Mouse (Mus musculus): Measurements from ENCODE around the gene Hsdl2. TPM values are rescaled to one million over a fixed set of nuclear protein-coding genes. Genes with fewer than 3 reads are reported as not detected.
"Not testable (repeated sequence)": the region's sequence is repeated elsewhere in the genome, so short reads cannot be mapped to it uniquely, and the experiment has no call there.

The Hsdl2 gene
- polyA plus RNA-seq, 1 experiment from 2014 or later = 18.8 TPM

- Histone ChIP-seq H3K9ac (no peak overlapping the region), H3K27me3 (replicated peaks) (no peaks in the 10 kb centered on the region; the same call in 1 of the 2 replicates), H3K9me3 (replicated peaks) (peaks cover 4% of the 10 kb centered on the region; the same call in 1 of the 2 replicates), H3K4me3 (no peak overlapping the region), H3K27ac (no peak overlapping the region), H3K4me2 (no peak overlapping the region), H3K4me1 (peaks cover 27% of the 10 kb centered on the region), H3K36me3 (no peaks in the 10 kb centered on the region)
- ATAC-seq = no peak
- 68% methylated on average over 6 of the region's 6 CpGs for WGBS (ENCODE audit: insufficient replicate concordance)
These were observed 13.6 kb upstream of the Hsdl2 start for GRCm38 (mm10) chr4:59567576-59568260.

- Histone ChIP-seq H3K9me3 (replicated peaks) (peaks cover 4% of the 10 kb centered on the region; the same call in 1 of the 2 replicates), H3K9ac (no peak overlapping the region), H3K4me2 (peak overlapping the region; percentile 29), H3K27me3 (replicated peaks) (no peaks in the 10 kb centered on the region), H3K4me3 (no peak overlapping the region), H3K4me1 (peaks cover 32% of the 10 kb centered on the region), H3K36me3 (no peaks in the 10 kb centered on the region), H3K27ac (no peak overlapping the region)
- 2% methylated on average over 7 of the region's 7 CpGs for WGBS (ENCODE audit: insufficient replicate concordance)
- peak; percentile 40; the same call in 1 of the 2 replicates for ATAC-seq
These were observed 11.8 kb upstream of the Hsdl2 start for GRCm38 (mm10) chr4:59569538-59569937.

GRCm38 (mm10) chr4:59570519-59570918 lies 10.8 kb upstream of the Hsdl2 start:
- ATAC-seq; H3K4me3 ChIP-seq; H3K9me3 ChIP-seq (replicated peaks); H3K36me3 ChIP-seq; H3K27me3 ChIP-seq (replicated peaks); H3K9ac ChIP-seq; H3K27ac ChIP-seq; H3K4me2 ChIP-seq: not testable (repeated sequence)
- H3K4me1 ChIP-seq = peaks cover 32% of the 10 kb centered on the region
- WGBS (ENCODE audit: insufficient replicate concordance) = 84% methylated on average over 8 of the region's 8 CpGs

- H3K4me1 ChIP-seq = peaks cover 29% of the 10 kb centered on the region
- no peaks in the 10 kb centered on the region for H3K9me3 ChIP-seq (replicated peaks)
- no peak overlapping the region for H3K4me3 ChIP-seq
- peak overlapping the region; percentile 24 for H3K4me2 ChIP-seq
- no peak overlapping the region for H3K9ac ChIP-seq
- H3K36me3 ChIP-seq = no peaks in the 10 kb centered on the region
- peak overlapping the region; percentile 45 for H3K27ac ChIP-seq
- peak; percentile 82 for ATAC-seq
- 52% methylated on average over 11 of the region's 11 CpGs for WGBS (ENCODE audit: insufficient replicate concordance)
- H3K27me3 ChIP-seq (replicated peaks) = no peaks in the 10 kb centered on the region
These were observed 8.7 kb upstream of the Hsdl2 start for GRCm38 (mm10) chr4:59572521-59573118.

GRCm38 (mm10) chr4:59575184-59575958 lies 6.0 kb upstream of the Hsdl2 start:
- no peaks in the 10 kb centered on the region for H3K36me3 ChIP-seq
- no peak overlapping the region for H3K9ac ChIP-seq
- no peaks in the 10 kb centered on the region for H3K9me3 ChIP-seq (replicated peaks)
- peaks cover 21% of the 10 kb centered on the region for H3K4me1 ChIP-seq
- H3K27me3 ChIP-seq (replicated peaks) = no peaks in the 10 kb centered on the region
- ATAC-seq = no peak
- no peak overlapping the region for H3K4me2 ChIP-seq
- H3K27ac ChIP-seq = no peak overlapping the region
- H3K4me3 ChIP-seq = no peak overlapping the region
- WGBS (ENCODE audit: insufficient replicate concordance) = 61% methylated on average over 11 of the region's 11 CpGs

GRCm38 (mm10) chr4:59580495-59581281 lies 675 bp upstream of the Hsdl2 start:
- no peak for ATAC-seq
- H3K4me1 ChIP-seq = peaks cover 20% of the 10 kb centered on the region
- peak overlapping the region; percentile 75 for H3K9ac ChIP-seq
- H3K4me3 ChIP-seq = peak overlapping the region; percentile 66
- WGBS (ENCODE audit: insufficient replicate concordance) = 2% methylated on average over 23 of the region's 23 CpGs
- H3K4me2 ChIP-seq = peak overlapping the region; percentile 96
- H3K27me3 ChIP-seq (replicated peaks) = no peaks in the 10 kb centered on the region
- H3K27ac ChIP-seq = peak overlapping the region; percentile 80
- H3K9me3 ChIP-seq (replicated peaks) = no peaks in the 10 kb centered on the region
- H3K36me3 ChIP-seq = no peaks in the 10 kb centered on the region

GRCm38 (mm10) chr4:59582186-59582585 lies 823 bp downstream of the Hsdl2 start:
- no peak for ATAC-seq
- H3K27ac ChIP-seq = peak overlapping the region; percentile 34; the same call in 1 of the 2 replicates
- peaks cover 20% of the 10 kb centered on the region for H3K4me1 ChIP-seq
- WGBS (ENCODE audit: insufficient replicate concordance) = 41% methylated on average over 6 of the region's 6 CpGs
- peak overlapping the region; percentile 96 for H3K4me2 ChIP-seq
- no peaks in the 10 kb centered on the region for H3K27me3 ChIP-seq (replicated peaks)
- no peaks in the 10 kb centered on the region for H3K9me3 ChIP-seq (replicated peaks)
- no peaks in the 10 kb centered on the region for H3K36me3 ChIP-seq
- peak overlapping the region; percentile 66 for H3K4me3 ChIP-seq
- peak overlapping the region; percentile 75; the same call in 1 of the 2 replicates for H3K9ac ChIP-seq

GRCm38 (mm10) chr4:59585097-59585496 lies 3.7 kb downstream of the Hsdl2 start:
- Histone ChIP-seq H3K27ac (no peak overlapping the region), H3K27me3 (replicated peaks) (no peaks in the 10 kb centered on the region), H3K4me3 (no peak overlapping the region), H3K9ac (no peak overlapping the region), H3K4me2 (no peak overlapping the region), H3K4me1 (peaks cover 18% of the 10 kb centered on the region), H3K36me3 (no peaks in the 10 kb centered on the region), H3K9me3 (replicated peaks) (no peaks in the 10 kb centered on the region)
- 73% methylated on average over 5 of the region's 5 CpGs for WGBS (ENCODE audit: insufficient replicate concordance)
- no peak for ATAC-seq

- Histone ChIP-seq H3K4me2 (no peak overlapping the region), H3K4me1 (peaks cover 5% of the 10 kb centered on the region), H3K9ac (no peak overlapping the region), H3K4me3 (no peak overlapping the region), H3K27me3 (replicated peaks) (no peaks in the 10 kb centered on the region), H3K9me3 (replicated peaks) (no peaks in the 10 kb centered on the region), H3K36me3 (no peaks in the 10 kb centered on the region), H3K27ac (no peak overlapping the region)
- no peak for ATAC-seq
- 56% methylated on average over 2 of the region's 2 CpGs for WGBS (ENCODE audit: insufficient replicate concordance)
These were observed 6.0 kb downstream of the Hsdl2 start for GRCm38 (mm10) chr4:59587215-59587871.

GRCm38 (mm10) chr4:59587872-59588226 lies 6.5 kb downstream of the Hsdl2 start:
- H3K4me1 ChIP-seq = 0 out of 2 replicates have a peak, but pooled peaks cover under 1% of the 10 kb centered on the region
- no peak overlapping the region for H3K4me3 ChIP-seq
- WGBS (ENCODE audit: insufficient replicate concordance) = 85% methylated on average over 1 of the region's 1 CpGs

GRCm38 (mm10) chr4:59594614-59595013 lies 13.3 kb downstream of the Hsdl2 start:
- H3K9ac ChIP-seq = no peak overlapping the region
- WGBS (ENCODE audit: insufficient replicate concordance) = 48% methylated on average over 2 of the region's 2 CpGs
- H3K36me3 ChIP-seq = 0 out of 2 replicates have a peak, but pooled peaks cover 3% of the 10 kb centered on the region
- no peak overlapping the region for H3K4me2 ChIP-seq
- H3K27ac ChIP-seq = no peak overlapping the region
- no peak overlapping the region for H3K4me3 ChIP-seq
- H3K27me3 ChIP-seq (replicated peaks) = no peaks in the 10 kb centered on the region
- ATAC-seq = no peak
- H3K4me1 ChIP-seq = peaks cover under 1% of the 10 kb centered on the region; the same call in 1 of the 2 replicates
- no peaks in the 10 kb centered on the region for H3K9me3 ChIP-seq (replicated peaks)

More at GRCm38 (mm10) chr4:59587872-59588226, 6.5 kb downstream of the Hsdl2 start:
- H3K27me3 ChIP-seq (replicated peaks) = no peaks in the 10 kb centered on the region
- H3K36me3 ChIP-seq = no peaks in the 10 kb centered on the region
- no peak for ATAC-seq
- H3K27ac ChIP-seq = no peak overlapping the region
- no peak overlapping the region for H3K9ac ChIP-seq
- H3K9me3 ChIP-seq (replicated peaks) = no peaks in the 10 kb centered on the region
- H3K4me2 ChIP-seq = no peak overlapping the region
